Mouse (Mus musculus) c-Kit-positive CD71-positive TER-119-negative erythroid progenitor cells, embryonic 14.5 days (primary cell): Measurements from ENCODE around the gene C1qtnf12.

ENCODE experiments used
- DNase-seq: peaks from one replicate; pipeline ENCODE4 v3.0.0-alpha.2; 2013; ENCODE audit warnings: low read depth

C1qtnf12 gene

GRCm38 (mm10) chr4:156004109-156004508 lies 42.0 kb downstream of the C1qtnf12 start:
- no peak for DNase-seq

GRCm38 (mm10) chr4:156008369-156008768 lies 46.3 kb downstream of the C1qtnf12 start:
- DNase-seq, result no peak

- no peak for DNase-seq
Observed at GRCm38 (mm10) chr4:156013637-156014036, 51.5 kb downstream of the C1qtnf12 start, which contains the start of gene Tnfrsf4. Gene Tnfrsf4 (plus strand): TSS chr4:156013843.

- DNase-seq, result no peak
Observed at GRCm38 (mm10) chr4:156014436-156014835, 52.3 kb downstream of the C1qtnf12 start.
